Mouse (Mus musculus): ENCODE measurements around the gene Echdc2. TPM values are rescaled to one million over a fixed set of nuclear protein-coding genes. Genes with fewer than 3 reads are reported as not detected.

Gene Echdc2
- polyA plus RNA-seq, 1 experiment from 2014 or later, result 7.5 TPM

DNA sequence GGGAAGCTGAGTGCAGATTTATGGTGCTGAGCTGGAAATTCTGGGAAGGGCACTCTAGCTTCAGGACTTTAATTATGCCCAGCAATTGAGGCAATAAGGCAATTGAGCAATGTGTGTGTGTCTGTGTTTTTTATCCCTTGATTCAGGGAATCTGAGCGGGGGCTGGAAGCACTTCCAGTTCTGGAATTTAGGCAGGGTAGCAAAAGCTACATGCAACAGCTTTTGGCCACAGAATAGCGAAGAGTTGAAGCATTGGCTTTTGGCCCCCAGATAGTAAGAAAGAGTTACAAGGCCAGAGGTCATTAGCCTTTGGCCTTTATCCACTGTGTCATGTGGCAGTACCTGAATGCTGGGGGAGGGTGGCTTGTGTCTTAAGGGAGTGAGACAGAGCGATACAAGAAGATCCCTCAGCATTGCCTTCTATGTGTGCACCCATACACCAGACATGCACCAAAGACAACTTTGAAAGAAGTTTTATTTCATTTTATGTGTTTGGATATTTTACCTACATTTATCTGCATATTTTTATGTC lies 60.2 kb downstream of the Echdc2 start:
- H3K4me2 ChIP-seq (ENCODE audit: low read depth, low read length), result no peak overlapping the region
- no peaks in the 10 kb centered on the region for H3K9me3 ChIP-seq (ENCODE audit: control insufficient read depth, low read length)
- no peaks in the 10 kb centered on the region for H3K36me3 ChIP-seq (ENCODE audit: control insufficient read depth, insufficient read depth, low read length)
- H3K27ac ChIP-seq (ENCODE audit: low read depth, low read length), result no peak overlapping the region
- no peak overlapping the region for H3K4me3 ChIP-seq (ENCODE audit: low read depth, low read length)
- H3K27me3 ChIP-seq (ENCODE audit: control insufficient read depth, insufficient read depth, low read length), result no peaks in the 10 kb centered on the region
- H3K4me1 ChIP-seq (ENCODE audit: control insufficient read depth, insufficient read depth, low read length), result no peaks in the 10 kb centered on the region
- ATAC-seq (ENCODE audit: low read depth), result no peak
- H3K9ac ChIP-seq (replicated peaks; ENCODE audit: low read depth, low read length), result no peak overlapping the region
- WGBS, result 42% methylated on average over 3 of the region's 3 CpGs

Other genes with a start within 250 kb of the Echdc2 start
- 14.0 and 19.3 TPM in 2 replicates for gene Cpt2, start 241.8 kb upstream of the Echdc2 start, polyA plus RNA-seq (2014; fragmentation: Nextera tagmentation; extraction: Ambion mirVana)
- not detected in 2 replicates for gene Slc1a7, start 197.1 kb upstream of the Echdc2 start, polyA plus RNA-seq (2014; fragmentation: Nextera tagmentation; extraction: Ambion mirVana)
- gene Podn, start 69.0 kb upstream of the Echdc2 start, polyA plus RNA-seq (2014; fragmentation: Nextera tagmentation; extraction: Ambion mirVana), result 0.75 and 1.3 TPM in 2 replicates
- gene Scp2, start 20.4 kb upstream of the Echdc2 start, polyA plus RNA-seq (2014; fragmentation: Nextera tagmentation; extraction: Ambion mirVana), result 233 and 238 TPM in 2 replicates
- gene Zyg11a, start 52.6 kb downstream of the Echdc2 start, polyA plus RNA-seq (2014; fragmentation: Nextera tagmentation; extraction: Ambion mirVana), result not detected in 2 replicates
- gene Zyg11b, start 135.7 kb downstream of the Echdc2 start, polyA plus RNA-seq (2014; fragmentation: Nextera tagmentation; extraction: Ambion mirVana), result 42.7 and 48.5 TPM in 2 replicates
- 44.1 and 45.0 TPM in 2 replicates for gene Coa7, start 162.7 kb downstream of the Echdc2 start, polyA plus RNA-seq (2014; fragmentation: Nextera tagmentation; extraction: Ambion mirVana)
- 6.0 and 7.7 TPM in 2 replicates for gene Shisal2a, start 217.9 kb downstream of the Echdc2 start, polyA plus RNA-seq (2014; fragmentation: Nextera tagmentation; extraction: Ambion mirVana)
- 21.7 and 37.4 TPM in 2 replicates for gene Gpx7, start 241.5 kb downstream of the Echdc2 start, polyA plus RNA-seq (2014; fragmentation: Nextera tagmentation; extraction: Ambion mirVana)

All from neural tube, embryonic 14.5 days (tissue).